Mouse (Mus musculus): ENCODE results near the gene Actrt3. TPM values are rescaled to one million over a fixed set of nuclear protein-coding genes. Genes with fewer than 3 reads are reported as not detected.

Actrt3 gene
- total RNA-seq (2012; rRNA removed) (0.13 and 0.17 TPM in 2 replicates), total RNA-seq (2014; rRNA removed) (not detected in 2 replicates), polyA plus RNA-seq (2012; ENCODE audit: insufficient read length, low read depth) (0.16 TPM in 1 of 2 replicates, not detected in the other)

DNA sequence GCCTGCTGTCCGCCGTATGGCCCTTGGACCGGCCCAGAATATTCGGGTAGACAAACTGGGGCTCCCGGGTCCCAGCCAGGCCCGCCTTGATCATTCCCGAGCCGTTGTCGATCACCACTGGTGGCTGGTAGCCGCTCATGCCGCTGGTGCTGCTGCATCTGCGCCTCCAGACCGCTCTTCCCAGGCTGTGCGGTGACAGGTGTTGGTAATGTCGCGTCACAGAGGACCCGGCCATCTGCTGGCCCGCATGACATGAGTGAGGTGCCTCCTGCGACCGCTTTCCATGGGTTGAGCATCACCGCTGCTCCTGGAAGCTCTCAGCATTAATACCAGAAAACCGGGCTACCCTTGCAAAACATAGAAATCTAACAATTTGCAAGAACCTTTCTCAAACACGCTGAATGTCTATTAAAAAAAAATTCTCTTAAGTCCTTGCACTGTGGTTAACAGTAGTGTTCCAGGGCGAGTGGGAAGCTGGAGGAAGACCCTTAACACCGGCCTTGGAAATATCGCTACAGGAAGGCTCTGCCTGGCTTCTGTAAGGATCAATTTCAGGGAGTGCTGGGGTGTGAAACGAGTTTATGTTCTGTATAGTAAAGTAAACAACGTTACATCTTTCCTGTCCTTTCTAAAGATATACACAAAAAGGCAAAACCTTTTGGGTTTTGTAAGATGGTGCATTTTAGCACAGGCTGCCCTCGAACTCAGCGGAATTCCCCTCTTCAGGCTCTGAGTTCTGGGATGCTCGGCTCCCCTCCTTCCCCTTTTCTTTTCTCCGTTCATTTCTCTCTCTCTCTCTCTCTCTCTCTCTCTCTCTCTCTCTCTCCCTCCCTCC, at the start of gene Actrt3:
Gene Actrt3 (minus strand): TSS at position 229 of the 835 bp plus-strand sequence.
- no peaks in the 10 kb centered on the region for H3K27me3 ChIP-seq (replicated peaks)
- no peaks in the 10 kb centered on the region for H3K9me3 ChIP-seq (replicated peaks; ENCODE audit: low read length)
- peak within 1 kb of the TSS; percentile 45 to 77 (median 62) for H3K4me3 ChIP-seq (replicated peaks in 1 of 3; ENCODE audit: low read depth in 2 of 3, low read length in 2 of 3, poor library complexity in 1 of 3)
- peak within 1 kb of the TSS; percentile 44 for H3K27ac ChIP-seq (ENCODE audit: insufficient read depth, low read depth)
- dilution Hi-C loops (cut with MboI; ENCODE audit: extremely low pct_ligation_motif_present, extremely low pct_unique_long_range_greater_than_20kb, low sequenced_read_pairs), result no loop called here
- peaks cover 2 to 20% of the 10 kb centered on the region in 2 experiments; a peak in 3 of 4 replicates for H3K4me1 ChIP-seq (ENCODE audit: control insufficient read depth in 1 of 2, insufficient read depth in 2 of 2)
- no peak for DNase-seq (ENCODE audit: extremely low read depth)
- peaks cover 5 to 10% of the 10 kb centered on the region in 2 experiments for H3K36me3 ChIP-seq (replicated peaks in 1 of 2; ENCODE audit: control insufficient read depth in 1 of 2, insufficient read depth in 1 of 2, low read length in 1 of 2)
- in situ Hi-C loops (cut with MboI; ENCODE audit: low pct_ligation_motif_present, low pct_unique_long_range_greater_than_20kb, low sequenced_read_pairs), result loop anchor here (10.0 to 25.0 kb wide), 3 partner anchors 212 to 545 kb away; partner anchors contain the start of genes Cldn11 and Prkci
- peak within 1 kb of the TSS; percentile 48 for H3K4me2 ChIP-seq (ENCODE audit: insufficient read depth, low read depth, poor library complexity, severe bottlenecking)
- peaks cover 22% of the 10 kb centered on the region for H3K79me2 ChIP-seq (replicated peaks; ENCODE audit: control insufficient read depth, extremely low read depth, insufficient read depth, poor library complexity, severe bottlenecking)
- no peak for TF ChIP-seq JUN (IDR thresholded peaks at IDR 0.05; ENCODE audit: insufficient read depth, low read depth, low read length)
- no peak for TF ChIP-seq UBTF (IDR thresholded peaks at IDR 0.05; ENCODE audit: low read depth, low read length)
- no peak for TF ChIP-seq CTCF (conservative IDR thresholded peaks at IDR 0.05 in 1 of 2, IDR thresholded peaks at IDR 0.05 in 1 of 2; ENCODE audit: low read depth in 2 of 2, low read length in 2 of 2)
- TF ChIP-seq IRF4 (IDR thresholded peaks at IDR 0.05; ENCODE audit: low read depth, low read length), result no peak
- TF ChIP-seq MEF2A (IDR thresholded peaks at IDR 0.05; ENCODE audit: borderline replicate concordance, low read depth, low read length), result no peak
- TF ChIP-seq MAFK (IDR thresholded peaks at IDR 0.05; ENCODE audit: insufficient replicate concordance, low read length), result no peak
- TF ChIP-seq MXI1 (IDR thresholded peaks at IDR 0.05; ENCODE audit: low read depth, low read length), result peak; percentile 59
- 0 out of 2 replicates have a peak, but pooled peaks have one; percentile 12 for TF ChIP-seq MAX (IDR thresholded peaks at IDR 0.05; ENCODE audit: low read length)
- no peak for TF ChIP-seq NELFE (IDR thresholded peaks at IDR 0.05; ENCODE audit: low read depth, low read length)
- TF ChIP-seq NRF1 (IDR thresholded peaks at IDR 0.05; ENCODE audit: low read depth, low read length), result no peak
- TF ChIP-seq KAT2A (IDR thresholded peaks at IDR 0.05; ENCODE audit: insufficient replicate concordance, low read length), result no peak
- TF ChIP-seq HCFC1 (IDR thresholded peaks at IDR 0.05; ENCODE audit: low read depth, low read length), result no peak
- TF ChIP-seq POLR2A (IDR thresholded peaks at IDR 0.05; ENCODE audit: low read depth, low read length), result no peak
- no peak for TF ChIP-seq CHD2 (IDR thresholded peaks at IDR 0.05; ENCODE audit: low read length)
- TF ChIP-seq ELF1 (IDR thresholded peaks at IDR 0.05; ENCODE audit: low read depth, low read length), result no peak
- no peak for TF ChIP-seq JUND (conservative IDR thresholded peaks at IDR 0.05; ENCODE audit: low read depth, low read length)
- peak; percentile 43; the same call in 1 of the 2 replicates for TF ChIP-seq TCF12 (IDR thresholded peaks at IDR 0.05; ENCODE audit: low read depth, low read length)
- TF ChIP-seq ZKSCAN1 (IDR thresholded peaks at IDR 0.05; ENCODE audit: borderline replicate concordance, low read depth, low read length), result no peak
- no peak for TF ChIP-seq GABPA (IDR thresholded peaks at IDR 0.05; ENCODE audit: insufficient replicate concordance, low read depth, low read length)
- TF ChIP-seq MYC (IDR thresholded peaks at IDR 0.05; ENCODE audit: low read depth, low read length), result no peak
- TF ChIP-seq SIN3A (IDR thresholded peaks at IDR 0.05; ENCODE audit: low read length), result no peak
- no peak for TF ChIP-seq BHLHE40 (IDR thresholded peaks at IDR 0.05; ENCODE audit: low read depth, low read length)
- TF ChIP-seq RAD21 (IDR thresholded peaks at IDR 0.05; ENCODE audit: low read depth, low read length), result no peak
- H3K9ac ChIP-seq (ENCODE audit: insufficient read depth, low read depth), result peak within 1 kb of the TSS; percentile 31
